Mouse (Mus musculus): Measurements from ENCODE around the gene Zpbp2. TPM values are rescaled to one million over a fixed set of nuclear protein-coding genes. Genes with fewer than 3 reads are reported as not detected.

The Zpbp2 gene
- polyA plus RNA-seq (2015; fragmentation: Illumina TruSeq; extraction: RNeasy Lipid Tissue Mini Kit (QIAGEN cat#74804); ENCODE audit: low read depth, low replicate concordance), result not detected

GRCm38 (mm10) chr11:98550975-98551828 lies at the start of gene Zpbp2:
Gene Zpbp2, plus strand, starts transcription at chr11:98551097.

GRCm38 (mm10) chr11:98545711-98546231 lies 5.1 kb upstream of the Zpbp2 start, which contains the start of gene Ikzf3:
Gene Ikzf3, minus strand, starts transcription at chr11:98546031.

GRCm38 (mm10) chr11:98586892-98587563 lies 36.1 kb downstream of the Zpbp2 start, which contains the start of gene Ormdl3:
Gene Ormdl3, minus strand, starts transcription at chr11:98587368.

GRCm38 (mm10) chr11:98597991-98598390 lies 47.1 kb downstream of the Zpbp2 start, which contains the start of gene Lrrc3c:
Gene Lrrc3c, plus strand, starts transcription at chr11:98598291.

Other genes starting within 250 kb of the Zpbp2 start
- gene Neurod2, start 221.4 kb upstream of the Zpbp2 start, polyA plus RNA-seq (2015; fragmentation: Illumina TruSeq; extraction: RNeasy Lipid Tissue Mini Kit (QIAGEN cat#74804); ENCODE audit: low read depth, low replicate concordance), result 29.6 TPM
- gene Ppp1r1b, start 202.7 kb upstream of the Zpbp2 start, polyA plus RNA-seq (2015; fragmentation: Illumina TruSeq; extraction: RNeasy Lipid Tissue Mini Kit (QIAGEN cat#74804); ENCODE audit: low read depth, low replicate concordance), result 466 TPM
- gene Stard3, start 192.7 kb upstream of the Zpbp2 start, polyA plus RNA-seq (2015; fragmentation: Illumina TruSeq; extraction: RNeasy Lipid Tissue Mini Kit (QIAGEN cat#74804); ENCODE audit: low read depth, low replicate concordance), result 44.9 TPM
- gene Tcap, start 167.3 kb upstream of the Zpbp2 start, polyA plus RNA-seq (2015; fragmentation: Illumina TruSeq; extraction: RNeasy Lipid Tissue Mini Kit (QIAGEN cat#74804); ENCODE audit: low read depth, low replicate concordance), result 8.1 TPM
- gene Pnmt, start 164.6 kb upstream of the Zpbp2 start, polyA plus RNA-seq (2015; fragmentation: Illumina TruSeq; extraction: RNeasy Lipid Tissue Mini Kit (QIAGEN cat#74804); ENCODE audit: low read depth, low replicate concordance), result not detected
- gene Pgap3, start 150.6 kb upstream of the Zpbp2 start, polyA plus RNA-seq (2015; fragmentation: Illumina TruSeq; extraction: RNeasy Lipid Tissue Mini Kit (QIAGEN cat#74804); ENCODE audit: low read depth, low replicate concordance), result 9.8 TPM
- gene Erbb2, start 138.6 kb upstream of the Zpbp2 start, polyA plus RNA-seq (2015; fragmentation: Illumina TruSeq; extraction: RNeasy Lipid Tissue Mini Kit (QIAGEN cat#74804); ENCODE audit: low read depth, low replicate concordance), result 1.3 TPM
- 230 TPM for gene Mien1, start 112.1 kb upstream of the Zpbp2 start, polyA plus RNA-seq (2015; fragmentation: Illumina TruSeq; extraction: RNeasy Lipid Tissue Mini Kit (QIAGEN cat#74804); ENCODE audit: low read depth, low replicate concordance)
- gene Grb7, start 104.7 kb upstream of the Zpbp2 start, polyA plus RNA-seq (2015; fragmentation: Illumina TruSeq; extraction: RNeasy Lipid Tissue Mini Kit (QIAGEN cat#74804); ENCODE audit: low read depth, low replicate concordance), result 2.9 TPM
- gene Ikzf3, start 5.1 kb upstream of the Zpbp2 start, polyA plus RNA-seq (2015; fragmentation: Illumina TruSeq; extraction: RNeasy Lipid Tissue Mini Kit (QIAGEN cat#74804); ENCODE audit: low read depth, low replicate concordance), result not detected
- gene Ormdl3, start 36.3 kb downstream of the Zpbp2 start, polyA plus RNA-seq (2015; fragmentation: Illumina TruSeq; extraction: RNeasy Lipid Tissue Mini Kit (QIAGEN cat#74804); ENCODE audit: low read depth, low replicate concordance), result 59.0 TPM
- not detected for gene Lrrc3c, start 47.2 kb downstream of the Zpbp2 start, polyA plus RNA-seq (2015; fragmentation: Illumina TruSeq; extraction: RNeasy Lipid Tissue Mini Kit (QIAGEN cat#74804); ENCODE audit: low read depth, low replicate concordance)
- gene Gm12355, start 74.6 kb downstream of the Zpbp2 start, polyA plus RNA-seq (2015; fragmentation: Illumina TruSeq; extraction: RNeasy Lipid Tissue Mini Kit (QIAGEN cat#74804); ENCODE audit: low read depth, low replicate concordance), result not detected
- gene Gsdma3, start 75.3 kb downstream of the Zpbp2 start, polyA plus RNA-seq (2015; fragmentation: Illumina TruSeq; extraction: RNeasy Lipid Tissue Mini Kit (QIAGEN cat#74804); ENCODE audit: low read depth, low replicate concordance), result not detected
- not detected for gene Gsdma2, start 95.7 kb downstream of the Zpbp2 start, polyA plus RNA-seq (2015; fragmentation: Illumina TruSeq; extraction: RNeasy Lipid Tissue Mini Kit (QIAGEN cat#74804); ENCODE audit: low read depth, low replicate concordance)
- not detected for gene Gsdma, start 113.3 kb downstream of the Zpbp2 start, polyA plus RNA-seq (2015; fragmentation: Illumina TruSeq; extraction: RNeasy Lipid Tissue Mini Kit (QIAGEN cat#74804); ENCODE audit: low read depth, low replicate concordance)
- gene Psmd3, start 131.5 kb downstream of the Zpbp2 start, polyA plus RNA-seq (2015; fragmentation: Illumina TruSeq; extraction: RNeasy Lipid Tissue Mini Kit (QIAGEN cat#74804); ENCODE audit: low read depth, low replicate concordance), result 113 TPM
- not detected for gene Csf3, start 150.2 kb downstream of the Zpbp2 start, polyA plus RNA-seq (2015; fragmentation: Illumina TruSeq; extraction: RNeasy Lipid Tissue Mini Kit (QIAGEN cat#74804); ENCODE audit: low read depth, low replicate concordance)
- 76.2 TPM for gene Med24, start 178.3 kb downstream of the Zpbp2 start, polyA plus RNA-seq (2015; fragmentation: Illumina TruSeq; extraction: RNeasy Lipid Tissue Mini Kit (QIAGEN cat#74804); ENCODE audit: low read depth, low replicate concordance)
- 652 TPM for gene Thra, start 189.5 kb downstream of the Zpbp2 start, polyA plus RNA-seq (2015; fragmentation: Illumina TruSeq; extraction: RNeasy Lipid Tissue Mini Kit (QIAGEN cat#74804); ENCODE audit: low read depth, low replicate concordance)
- gene Nr1d1, start 224.2 kb downstream of the Zpbp2 start, polyA plus RNA-seq (2015; fragmentation: Illumina TruSeq; extraction: RNeasy Lipid Tissue Mini Kit (QIAGEN cat#74804); ENCODE audit: low read depth, low replicate concordance), result 59.3 TPM
- 117 TPM for gene Msl1, start 244.4 kb downstream of the Zpbp2 start, polyA plus RNA-seq (2015; fragmentation: Illumina TruSeq; extraction: RNeasy Lipid Tissue Mini Kit (QIAGEN cat#74804); ENCODE audit: low read depth, low replicate concordance)